Mouse (Mus musculus): ENCODE results near the gene Cdk2ap1. TPM values are rescaled to one million over a fixed set of nuclear protein-coding genes. Genes with fewer than 3 reads are reported as not detected.

Gene Cdk2ap1
- 47.3 TPM for polyA plus RNA-seq (2014; fragmentation: Illumina TruSeq; extraction: RNeasy Lipid Tissue Mini Kit (QIAGEN cat#74804); ENCODE audit: low read depth, low replicate concordance)

DNA sequence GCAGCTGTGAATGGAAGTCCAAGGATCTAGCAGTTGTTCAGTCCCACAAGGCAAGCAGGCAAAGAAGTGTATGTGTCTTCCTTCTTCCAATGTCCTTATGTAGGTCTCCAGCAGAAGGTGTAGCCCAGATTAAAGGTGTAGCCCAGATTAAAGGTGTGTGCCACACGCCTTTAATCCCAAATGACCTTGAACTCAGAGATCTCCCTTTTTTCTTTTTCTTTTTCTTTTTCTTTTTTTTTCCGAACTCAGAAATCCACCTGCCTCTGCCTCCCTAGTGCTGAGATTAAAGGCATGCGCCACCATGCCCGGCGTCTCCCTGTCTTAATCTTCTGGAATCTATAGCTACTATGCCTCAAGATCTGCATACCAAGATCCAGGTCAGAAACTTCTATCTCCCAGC lies at the start of gene Cdk2ap1:
TSS of gene Cdk2ap1 (minus strand) at position 101 of the 400 bp plus-strand sequence.

GRCm38 (mm10) chr5:124327510-124328364 lies 35.1 kb downstream of the Cdk2ap1 start, which contains the start of the genes Mphosph9 and 2810006K23Rik:
Gene Mphosph9 (minus strand): TSS chr5:124327972.
Gene 2810006K23Rik (plus strand): TSS chr5:124328089.

Other genes with a start within 250 kb of the Cdk2ap1 start
- gene Arl6ip4, start 247.0 kb downstream of the Cdk2ap1 start, polyA plus RNA-seq (2014; fragmentation: Illumina TruSeq; extraction: RNeasy Lipid Tissue Mini Kit (QIAGEN cat#74804); ENCODE audit: low read depth, low replicate concordance) = 2.1 TPM
- 3.1 TPM for gene Pitpnm2, start 113.3 kb downstream of the Cdk2ap1 start, polyA plus RNA-seq (2014; fragmentation: Illumina TruSeq; extraction: RNeasy Lipid Tissue Mini Kit (QIAGEN cat#74804); ENCODE audit: low read depth, low replicate concordance)
- 2.6 TPM for gene Mphosph9, start 35.1 kb downstream of the Cdk2ap1 start, polyA plus RNA-seq (2014; fragmentation: Illumina TruSeq; extraction: RNeasy Lipid Tissue Mini Kit (QIAGEN cat#74804); ENCODE audit: low read depth, low replicate concordance)
- gene 2810006K23Rik, start 35.0 kb downstream of the Cdk2ap1 start, polyA plus RNA-seq (2014; fragmentation: Illumina TruSeq; extraction: RNeasy Lipid Tissue Mini Kit (QIAGEN cat#74804); ENCODE audit: low read depth, low replicate concordance) = 13.7 TPM
- 25.7 TPM for gene Sbno1, start 62.9 kb upstream of the Cdk2ap1 start, polyA plus RNA-seq (2014; fragmentation: Illumina TruSeq; extraction: RNeasy Lipid Tissue Mini Kit (QIAGEN cat#74804); ENCODE audit: low read depth, low replicate concordance)
- 22.0 TPM for gene Kmt5a, start 76.8 kb upstream of the Cdk2ap1 start, polyA plus RNA-seq (2014; fragmentation: Illumina TruSeq; extraction: RNeasy Lipid Tissue Mini Kit (QIAGEN cat#74804); ENCODE audit: low read depth, low replicate concordance)
- 1.6 TPM for gene Rilpl2, start 115.3 kb upstream of the Cdk2ap1 start, polyA plus RNA-seq (2014; fragmentation: Illumina TruSeq; extraction: RNeasy Lipid Tissue Mini Kit (QIAGEN cat#74804); ENCODE audit: low read depth, low replicate concordance)
- 0.98 TPM for gene Snrnp35, start 120.1 kb upstream of the Cdk2ap1 start, polyA plus RNA-seq (2014; fragmentation: Illumina TruSeq; extraction: RNeasy Lipid Tissue Mini Kit (QIAGEN cat#74804); ENCODE audit: low read depth, low replicate concordance)
- gene Rilpl1, start 168.3 kb upstream of the Cdk2ap1 start, polyA plus RNA-seq (2014; fragmentation: Illumina TruSeq; extraction: RNeasy Lipid Tissue Mini Kit (QIAGEN cat#74804); ENCODE audit: low read depth, low replicate concordance) = 0.66 TPM
- 919 TPM for gene Tmed2, start 177.6 kb upstream of the Cdk2ap1 start, polyA plus RNA-seq (2014; fragmentation: Illumina TruSeq; extraction: RNeasy Lipid Tissue Mini Kit (QIAGEN cat#74804); ENCODE audit: low read depth, low replicate concordance)
- gene Ddx55, start 189.8 kb upstream of the Cdk2ap1 start, polyA plus RNA-seq (2014; fragmentation: Illumina TruSeq; extraction: RNeasy Lipid Tissue Mini Kit (QIAGEN cat#74804); ENCODE audit: low read depth, low replicate concordance) = 4.1 TPM
- gene Eif2b1, start 216.0 kb upstream of the Cdk2ap1 start, polyA plus RNA-seq (2014; fragmentation: Illumina TruSeq; extraction: RNeasy Lipid Tissue Mini Kit (QIAGEN cat#74804); ENCODE audit: low read depth, low replicate concordance) = 28.7 TPM
- 6.8 TPM for gene Gtf2h3, start 216.1 kb upstream of the Cdk2ap1 start, polyA plus RNA-seq (2014; fragmentation: Illumina TruSeq; extraction: RNeasy Lipid Tissue Mini Kit (QIAGEN cat#74804); ENCODE audit: low read depth, low replicate concordance)

Data from liver, adult 10 weeks (tissue).